Mouse (Mus musculus) heart, adult 10 weeks (tissue): ENCODE data around the gene Trappc2l. TPM values are rescaled to one million over a fixed set of nuclear protein-coding genes. Genes with fewer than 3 reads are reported as not detected.

Experiments
- polyA plus RNA-seq: library from polyadenylated mRNA; stranded (reverse); fragments of 350-450 nt; fragmentation: Illumina TruSeq; extraction: RNeasy Lipid Tissue Mini Kit (QIAGEN cat#74804); gene quantifications from one replicate; pipeline ENCODE4 v1.2.3, GENCODE M21; 2014; ENCODE audit warnings: low read depth, low replicate concordance

Gene Trappc2l
- 45.3 TPM for polyA plus RNA-seq

DNA sequence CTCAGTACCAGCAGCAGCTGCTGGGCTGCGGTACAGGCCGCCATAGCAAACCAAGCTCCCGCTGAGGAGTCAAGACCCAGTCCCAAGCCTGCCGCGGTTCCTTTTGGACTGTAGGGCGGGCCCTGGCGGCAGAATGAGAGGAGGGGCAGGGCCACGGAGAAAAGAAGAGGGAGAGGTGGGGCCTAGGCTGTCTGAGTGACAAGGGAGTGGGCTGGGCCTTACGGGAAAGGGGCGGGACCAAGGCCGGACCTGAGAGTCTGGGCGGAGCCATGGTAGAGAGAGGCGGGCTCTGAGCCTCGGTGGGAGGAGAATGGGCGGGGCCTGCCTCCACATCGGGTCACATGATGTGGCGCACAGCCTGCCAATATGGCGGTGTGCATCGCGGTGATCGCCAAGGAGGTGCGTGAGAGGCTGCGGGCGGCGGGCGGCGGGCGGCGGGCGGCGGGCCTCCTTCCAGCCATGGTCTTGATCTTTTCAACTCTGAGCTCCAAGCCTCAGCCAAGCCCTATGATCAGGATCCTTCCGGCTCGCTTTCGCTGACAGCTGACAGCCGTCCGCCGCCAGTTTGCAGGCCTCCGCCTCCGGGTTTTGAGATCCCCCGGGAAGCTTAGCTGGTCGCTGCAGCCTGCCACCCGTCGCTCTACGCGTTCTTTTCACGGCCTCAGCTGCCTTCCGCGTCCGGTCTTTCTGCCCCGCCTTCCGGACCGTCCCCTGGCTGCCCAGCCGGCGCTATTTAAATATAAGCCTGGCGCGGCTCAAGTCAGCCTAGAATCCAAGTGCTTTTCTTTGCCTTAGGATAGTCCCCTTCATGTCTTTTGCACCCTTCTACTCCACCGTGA, at the start of gene Trappc2l, which contains the start of gene Galns:
Gene Trappc2l (plus strand): TSS at position 346 of the 839 bp plus-strand sequence.
Gene Galns (minus strand): TSS at position 169 of the 839 bp plus-strand sequence.

DNA sequence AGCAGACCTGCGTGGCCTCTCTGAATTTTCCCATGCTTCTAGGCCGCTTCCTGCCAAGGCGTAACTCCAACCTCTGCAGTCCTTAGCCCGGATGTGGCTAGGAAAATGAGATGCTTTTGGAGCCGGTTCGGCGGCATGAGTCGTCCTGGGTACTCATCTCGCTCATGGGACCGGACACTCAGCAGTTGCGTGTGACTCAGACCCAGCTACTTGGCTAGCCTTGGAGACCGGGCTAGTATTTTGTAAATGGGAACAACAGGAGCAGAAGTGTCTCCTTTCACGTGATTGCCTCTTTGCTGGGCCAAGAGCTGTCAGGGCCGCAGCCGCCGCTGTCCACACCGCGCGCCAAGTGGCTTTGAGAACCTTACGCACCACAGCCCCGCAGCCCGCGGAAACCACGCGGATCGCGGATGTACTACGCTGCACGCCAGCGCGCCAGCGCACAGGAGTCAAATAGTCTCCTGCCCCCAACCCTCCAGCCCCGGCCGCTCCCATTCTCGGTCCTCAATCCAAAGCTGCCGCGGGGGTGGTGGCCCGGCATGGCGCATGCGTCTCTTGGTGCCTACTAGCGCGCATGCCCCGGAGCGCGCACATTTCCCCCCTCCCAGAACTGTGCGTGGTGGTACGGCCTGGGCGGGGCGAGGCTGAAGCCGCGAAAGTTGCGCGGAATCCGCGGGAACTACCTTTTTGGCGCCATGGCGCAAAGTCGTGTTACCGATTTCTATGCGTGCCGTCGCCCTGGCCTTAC, 43.9 kb upstream of the Trappc2l start, which contains the start of gene Cdt1:
Gene Cdt1 (plus strand): TSS at position 655 of the 748 bp plus-strand sequence.

DNA sequence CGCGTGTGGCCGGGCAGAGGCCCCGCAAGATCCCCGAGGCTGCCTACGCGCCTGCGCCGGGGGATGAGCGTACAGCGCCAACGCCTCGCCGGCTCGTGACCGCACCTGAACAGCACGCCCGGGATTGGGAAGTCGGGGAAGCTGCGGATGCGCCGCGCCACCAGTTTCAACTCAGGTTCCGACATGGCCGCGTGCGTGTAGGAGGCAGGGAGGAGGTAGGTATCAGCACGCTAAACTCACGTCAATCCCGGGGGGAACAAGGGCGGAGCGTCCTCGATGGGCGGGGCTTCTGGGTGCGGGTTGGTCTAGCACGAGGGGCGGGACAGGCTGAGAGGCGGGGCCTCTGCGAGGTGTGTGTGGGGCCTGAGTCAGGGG, 34.8 kb upstream of the Trappc2l start, which contains the start of gene Aprt:
Gene Aprt (minus strand): TSS at position 262 of the 375 bp plus-strand sequence.

DNA sequence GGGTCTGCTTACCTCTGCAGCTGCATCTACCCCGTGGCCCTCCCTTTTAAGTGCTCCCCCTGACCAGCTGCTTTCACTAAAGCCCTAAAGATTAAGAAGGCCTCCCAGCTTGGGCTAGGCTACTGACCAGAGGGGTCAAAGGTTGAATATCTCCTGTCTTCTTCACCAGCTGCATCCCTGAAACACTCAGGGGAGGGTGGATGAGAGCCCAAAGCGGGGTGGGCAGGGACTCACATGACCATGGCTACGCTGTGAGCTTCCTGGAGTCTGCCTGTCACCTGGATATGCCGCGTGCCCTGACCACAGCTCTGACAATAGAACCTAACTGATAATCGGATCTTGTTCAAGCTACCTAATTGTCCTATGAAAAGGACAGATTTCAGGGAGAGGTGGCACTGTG, 11.3 kb downstream of the Trappc2l start, which contains the start of gene Pabpn1l:
Gene Pabpn1l (minus strand): TSS at position 13 of the 400 bp plus-strand sequence.

Other genes with a start within 250 kb of the Trappc2l start
- gene Zc3h18, start 235.0 kb upstream of the Trappc2l start, polyA plus RNA-seq, result 20.0 TPM
- gene Il17c, start 189.6 kb upstream of the Trappc2l start, polyA plus RNA-seq, result not detected
- 57.1 TPM for gene Cyba, start 178.7 kb upstream of the Trappc2l start, polyA plus RNA-seq
- gene Mvd, start 168.2 kb upstream of the Trappc2l start, polyA plus RNA-seq, result 5.9 TPM
- gene Snai3, start 150.9 kb upstream of the Trappc2l start, polyA plus RNA-seq, result 4.3 TPM
- gene Rnf166, start 135.6 kb upstream of the Trappc2l start, polyA plus RNA-seq, result 35.8 TPM
- 12.8 TPM for gene Ctu2, start 135.5 kb upstream of the Trappc2l start, polyA plus RNA-seq
- 20.7 TPM for gene Piezo1, start 60.3 kb upstream of the Trappc2l start, polyA plus RNA-seq
- 1.6 TPM for gene Cdt1, start 43.6 kb upstream of the Trappc2l start, polyA plus RNA-seq
- gene Aprt, start 34.7 kb upstream of the Trappc2l start, polyA plus RNA-seq, result 35.1 TPM
- gene Galns, start 177 bp upstream of the Trappc2l start, polyA plus RNA-seq, result 4.1 TPM
- not detected for gene Pabpn1l, start 11.1 kb downstream of the Trappc2l start, polyA plus RNA-seq
- 9.8 TPM for gene Cbfa2t3, start 87.5 kb downstream of the Trappc2l start, polyA plus RNA-seq
- 26.1 TPM for gene Acsf3, start 163.8 kb downstream of the Trappc2l start, polyA plus RNA-seq
- gene Cdh15, start 236.3 kb downstream of the Trappc2l start, polyA plus RNA-seq, result not detected